Mouse (Mus musculus) kidney, postnatal 14 days (tissue): ENCODE data around the gene Atp2a3.

Experiments used
- DNase-seq: peaks from one replicate; pipeline ENCODE4 v3.0.0; 2022; ENCODE audit warnings: mixed read lengths

Atp2a3 gene

DNA sequence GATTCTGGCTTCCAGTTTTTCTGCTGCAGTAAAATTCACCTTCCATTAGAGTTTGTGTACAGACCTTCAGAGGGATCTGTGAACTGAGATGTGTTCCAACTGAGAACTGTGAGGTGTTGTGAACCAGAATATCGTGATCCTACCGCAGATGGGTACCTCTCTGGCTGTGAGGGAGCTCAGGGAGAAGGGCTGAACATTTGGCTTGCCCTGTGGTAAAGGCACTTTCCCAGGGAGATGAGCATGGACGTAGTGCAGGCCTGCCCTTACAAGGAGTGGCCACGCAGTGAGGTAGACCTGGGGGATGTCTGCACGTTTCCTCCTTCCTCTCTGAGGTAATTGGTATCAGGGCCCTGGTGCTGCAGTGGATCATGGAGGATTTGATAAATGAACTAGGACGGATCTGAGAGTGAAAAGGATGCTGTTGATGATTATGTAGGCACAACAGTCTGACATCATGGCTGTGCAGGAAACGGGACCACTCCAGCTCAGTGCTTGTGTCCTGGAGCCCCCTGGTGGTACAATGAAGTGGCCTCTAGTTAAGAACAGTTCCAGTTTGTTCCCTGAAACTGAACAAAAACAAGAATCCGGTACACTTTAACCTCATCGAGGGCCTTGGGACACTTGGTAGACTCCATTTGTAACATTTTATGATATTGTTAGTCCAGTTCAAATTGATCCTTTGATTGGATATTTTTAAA, 78.3 kb downstream of the Atp2a3 start:
- DNase-seq, result peak; percentile 81
